Mouse (Mus musculus): Measurements from ENCODE around the gene Pcsk4. TPM values are rescaled to one million over a fixed set of nuclear protein-coding genes. Genes with fewer than 3 reads are reported as not detected.

Gene Pcsk4
- polyA plus RNA-seq, 1 experiment from 2014 or later = 5.5 TPM

Small RNA genes lying within 50 kb of the gene (microRNA-seq; reads per million reads assigned to microRNA genes)
- gene Mir6911 = 1.2 reads per million

Other genes with a start within 250 kb of the Pcsk4 start
- gene Sbno2, start 223.9 kb downstream of the Pcsk4 start, polyA plus RNA-seq (2016; fragmentation: Nextera tagmentation; extraction: Ambion mirVana) = 16.2 and 18.2 TPM in 2 replicates
- gene Stk11, start 213.7 kb downstream of the Pcsk4 start, polyA plus RNA-seq (2016; fragmentation: Nextera tagmentation; extraction: Ambion mirVana) = 16.1 and 17.5 TPM in 2 replicates
- 491 and 493 TPM in 2 replicates for gene Atp5d, start 190.9 kb downstream of the Pcsk4 start, polyA plus RNA-seq (2016; fragmentation: Nextera tagmentation; extraction: Ambion mirVana)
- gene Cbarp, start 188.7 kb downstream of the Pcsk4 start, polyA plus RNA-seq (2016; fragmentation: Nextera tagmentation; extraction: Ambion mirVana) = 4.9 and 8.5 TPM in 2 replicates
- gene Midn, start 181.2 kb downstream of the Pcsk4 start, polyA plus RNA-seq (2016; fragmentation: Nextera tagmentation; extraction: Ambion mirVana) = 22.2 TPM in 2 replicates
- 93.2 and 110 TPM in 2 replicates for gene Cirbp, start 163.5 kb downstream of the Pcsk4 start, polyA plus RNA-seq (2016; fragmentation: Nextera tagmentation; extraction: Ambion mirVana)
- 10.8 and 12.0 TPM in 2 replicates for gene 1600002K03Rik, start 156.6 kb downstream of the Pcsk4 start, polyA plus RNA-seq (2016; fragmentation: Nextera tagmentation; extraction: Ambion mirVana)
- 45.2 and 50.1 TPM in 2 replicates for gene Efna2, start 150.0 kb downstream of the Pcsk4 start, polyA plus RNA-seq (2016; fragmentation: Nextera tagmentation; extraction: Ambion mirVana)
- gene Mum1, start 103.1 kb downstream of the Pcsk4 start, polyA plus RNA-seq (2016; fragmentation: Nextera tagmentation; extraction: Ambion mirVana) = 95.9 and 98.1 TPM in 2 replicates
- 303 and 309 TPM in 2 replicates for gene Ndufs7, start 80.4 kb downstream of the Pcsk4 start, polyA plus RNA-seq (2016; fragmentation: Nextera tagmentation; extraction: Ambion mirVana)
- gene Gamt, start 68.5 kb downstream of the Pcsk4 start, polyA plus RNA-seq (2016; fragmentation: Nextera tagmentation; extraction: Ambion mirVana) = 24.4 and 25.0 TPM in 2 replicates
- gene Dazap1, start 68.0 kb downstream of the Pcsk4 start, polyA plus RNA-seq (2016; fragmentation: Nextera tagmentation; extraction: Ambion mirVana) = 56.2 and 58.5 TPM in 2 replicates
- gene Rps15, start 37.0 kb downstream of the Pcsk4 start, polyA plus RNA-seq (2016; fragmentation: Nextera tagmentation; extraction: Ambion mirVana) = 1,079 and 1,119 TPM in 2 replicates
- 11.8 and 12.6 TPM in 2 replicates for gene Apc2, start 33.5 kb downstream of the Pcsk4 start, polyA plus RNA-seq (2016; fragmentation: Nextera tagmentation; extraction: Ambion mirVana)
- 53.7 and 56.2 TPM in 2 replicates for gene 2310011J03Rik, start 9.0 kb downstream of the Pcsk4 start, polyA plus RNA-seq (2016; fragmentation: Nextera tagmentation; extraction: Ambion mirVana)
- gene Reep6, start 455 bp upstream of the Pcsk4 start, polyA plus RNA-seq (2016; fragmentation: Nextera tagmentation; extraction: Ambion mirVana) = 6.6 TPM in 2 replicates
- 0.65 and 0.88 TPM in 2 replicates for gene Adamtsl5, start 18.9 kb upstream of the Pcsk4 start, polyA plus RNA-seq (2016; fragmentation: Nextera tagmentation; extraction: Ambion mirVana)
- 0.37 and 0.43 TPM in 2 replicates for gene Plk5, start 27.0 kb upstream of the Pcsk4 start, polyA plus RNA-seq (2016; fragmentation: Nextera tagmentation; extraction: Ambion mirVana)
- 6.4 and 7.1 TPM in 2 replicates for gene Mex3d, start 58.2 kb upstream of the Pcsk4 start, polyA plus RNA-seq (2016; fragmentation: Nextera tagmentation; extraction: Ambion mirVana)
- 371 and 377 TPM in 2 replicates for gene Mbd3, start 70.1 kb upstream of the Pcsk4 start, polyA plus RNA-seq (2016; fragmentation: Nextera tagmentation; extraction: Ambion mirVana)
- gene Uqcr11, start 77.3 kb upstream of the Pcsk4 start, polyA plus RNA-seq (2016; fragmentation: Nextera tagmentation; extraction: Ambion mirVana) = 615 and 629 TPM in 2 replicates
- gene Tcf3, start 104.1 kb upstream of the Pcsk4 start, polyA plus RNA-seq (2016; fragmentation: Nextera tagmentation; extraction: Ambion mirVana) = 225 and 235 TPM in 2 replicates
- 0.17 and 0.58 TPM in 2 replicates for gene Onecut3, start 165.3 kb upstream of the Pcsk4 start, polyA plus RNA-seq (2016; fragmentation: Nextera tagmentation; extraction: Ambion mirVana)
- 0.51 and 0.75 TPM in 2 replicates for gene Atp8b3, start 209.6 kb upstream of the Pcsk4 start, polyA plus RNA-seq (2016; fragmentation: Nextera tagmentation; extraction: Ambion mirVana)
- gene Rexo1, start 232.1 kb upstream of the Pcsk4 start, polyA plus RNA-seq (2016; fragmentation: Nextera tagmentation; extraction: Ambion mirVana) = 34.7 and 35.0 TPM in 2 replicates
- gene Klf16, start 247.8 kb upstream of the Pcsk4 start, polyA plus RNA-seq (2016; fragmentation: Nextera tagmentation; extraction: Ambion mirVana) = 8.5 TPM in 2 replicates

Measured in embryonic facial prominence, embryonic 10.5 days (tissue).